Mouse (Mus musculus) MEL (cell line): ENCODE results near the gene Gigyf1. TPM values are rescaled to one million over a fixed set of nuclear protein-coding genes. Genes with fewer than 3 reads are reported as not detected.

Experiments
- DNase-seq: peaks from one replicate; pipeline ENCODE4 v3.0.0; 2011; ENCODE audit warnings: low read depth, low spot score
- H3K27ac ChIP-seq: 2 replicates; pipeline ENCODE4 v1.5.1; 2012; ENCODE audit warnings: low read depth, mild to moderate bottlenecking, control low read depth, low read length, moderate library complexity; ENCODE audit not compliant: control insufficient read depth
- H3K27me3 ChIP-seq, 2 experiments: fragments of 150-350 bp in 1 of 2; sonication (generic) in 1 of 2; 2 replicates each; pipeline ENCODE4 v1.6.1; 2012; ENCODE audit warnings: low read length in 2 of 2, mild to moderate bottlenecking in 2 of 2, improper control_type of control experiment in 1 of 2, moderate library complexity in 1 of 2; ENCODE audit not compliant: insufficient read depth in 2 of 2, control insufficient read depth in 1 of 2
- H3K36me3 ChIP-seq, 2 experiments: 2 replicates each; pipeline ENCODE4 v1.6.1; 2012 to 2014; ENCODE audit warnings: low read length in 2 of 2, improper control_type of control experiment in 1 of 2, inconsistent platforms in 1 of 2, mild to moderate bottlenecking in 1 of 2; ENCODE audit not compliant: insufficient read depth in 2 of 2, control insufficient read depth in 1 of 2
- H3K4me1 ChIP-seq, 2 experiments: fragments of 150-350 bp in 1 of 2; sonication (generic) in 1 of 2; 2 replicates each; pipeline ENCODE4 v1.6.1; 2012; ENCODE audit warnings: low read length in 2 of 2, improper control_type of control experiment in 1 of 2, mild to moderate bottlenecking in 1 of 2; ENCODE audit not compliant: insufficient read depth in 2 of 2, control insufficient read depth in 1 of 2
- H3K4me3 ChIP-seq, 2 experiments: fragments of 150-350 bp in 1 of 2; sonication (generic) in 1 of 2; 2 replicates each; pipeline ENCODE4 v1.5.1; 2012; ENCODE audit warnings: low read depth in 2 of 2, low read length in 2 of 2, mild to moderate bottlenecking in 2 of 2, moderate library complexity in 2 of 2, control low read depth in 1 of 2, improper control_type of control experiment in 1 of 2; ENCODE audit not compliant: control insufficient read depth in 1 of 2, insufficient read depth in 1 of 2
- H3K79me2 ChIP-seq: 2 replicates; pipeline ENCODE4 v1.6.1; 2012; ENCODE audit warnings: mild to moderate bottlenecking, low read length, moderate library complexity; ENCODE audit not compliant: control insufficient read depth, poor library complexity, insufficient read depth
- H3K9ac ChIP-seq: 2 replicates; pipeline ENCODE4 v1.6.1; 2012; ENCODE audit warnings: low read depth, mild to moderate bottlenecking, control low read depth, low read length, moderate library complexity; ENCODE audit not compliant: control insufficient read depth, poor library complexity, severe bottlenecking
- H3K9me3 ChIP-seq: fragments of 150-350 bp; sonication (generic); replicated peaks from 2 replicates; pipeline ENCODE4 v1.6.1; 2012; ENCODE audit warnings: mild to moderate bottlenecking, low read length, improper control_type of control experiment, moderate library complexity; ENCODE audit not compliant: insufficient read depth
- CHD2 ChIP-seq: IDR thresholded peaks from 2 replicates; pipeline ENCODE4 v1.6.1; 2011; ENCODE audit warnings: low read length, improper control_type of control experiment
- CTCF ChIP-seq, 3 experiments: IDR thresholded peaks in 2 of 3; conservative IDR thresholded peaks in 1 of 3; 2 replicates each; pipeline ENCODE4 v1.5.1; 2011 to 2012; ENCODE audit warnings: low read length in 3 of 3, low read depth in 2 of 3, mild to moderate bottlenecking in 2 of 3, improper control_type of control experiment in 1 of 3, inconsistent platforms in 1 of 3, mixed read lengths in 1 of 3, moderate library complexity in 1 of 3; ENCODE audit not compliant: control insufficient read depth in 1 of 3, insufficient read depth in 1 of 3, poor library complexity in 1 of 3, severe bottlenecking in 1 of 3
- EP300 ChIP-seq, 2 experiments: IDR thresholded peaks; 2 replicates each; pipeline ENCODE4 v1.6.1; 2011; ENCODE audit warnings: improper control_type of control experiment in 2 of 2, low read length in 2 of 2, low read depth in 1 of 2, mild to moderate bottlenecking in 1 of 2
- MAX ChIP-seq: IDR thresholded peaks from 2 replicates; pipeline ENCODE4 v1.6.1; 2011; ENCODE audit warnings: low read length, improper control_type of control experiment
- MEF2A ChIP-seq: IDR thresholded peaks from 2 replicates; pipeline ENCODE4 v1.6.1; 2014; ENCODE audit warnings: low read depth, mild to moderate bottlenecking, inconsistent platforms, low read length, improper control_type of control experiment; ENCODE audit not compliant: poor library complexity, insufficient replicate concordance, severe bottlenecking; ENCODE audit errors: extremely low read depth
- MXI1 ChIP-seq: IDR thresholded peaks from 2 replicates; pipeline ENCODE4 v1.6.1; 2011; ENCODE audit warnings: mild to moderate bottlenecking, low read depth, low read length, improper control_type of control experiment
- MYC ChIP-seq: IDR thresholded peaks from 2 replicates; pipeline ENCODE4 v1.6.1; 2011; ENCODE audit warnings: low read depth, mild to moderate bottlenecking, low read length, improper control_type of control experiment, moderate library complexity
- NELFE ChIP-seq: IDR thresholded peaks from 2 replicates; pipeline ENCODE4 v1.6.1; 2011; ENCODE audit warnings: low read depth, low read length, improper control_type of control experiment
- POLR2AphosphoS2 ChIP-seq: IDR thresholded peaks from 2 replicates; pipeline ENCODE4 v1.6.1; 2011; ENCODE audit warnings: low read length, improper control_type of control experiment
- SIN3A ChIP-seq: IDR thresholded peaks from 2 replicates; pipeline ENCODE4 v1.6.1; 2012; ENCODE audit warnings: low read length, improper control_type of control experiment, inconsistent platforms
- TCF12 ChIP-seq: IDR thresholded peaks from 2 replicates; pipeline ENCODE4 v1.6.1; 2014; ENCODE audit warnings: low read depth, mild to moderate bottlenecking, inconsistent platforms, low read length, improper control_type of control experiment, moderate library complexity
- ZKSCAN1 ChIP-seq: IDR thresholded peaks from 2 replicates; pipeline ENCODE4 v1.6.1; 2012; ENCODE audit warnings: low read depth, mild to moderate bottlenecking, inconsistent platforms, low read length, improper control_type of control experiment, moderate library complexity
- ZMIZ1 ChIP-seq: IDR thresholded peaks from 2 replicates; pipeline ENCODE4 v1.6.1; 2012; ENCODE audit warnings: low read depth, mild to moderate bottlenecking, inconsistent platforms, low read length, improper control_type of control experiment, moderate library complexity
- polyA plus RNA-seq, 2 experiments: library from polyadenylated mRNA; stranded (reverse) in 1 of 2; unstranded in 1 of 2; fragments of >175 nt in 1 of 2; fragments of >200 nt in 1 of 2; gene quantifications; 2 replicates each; pipeline versions ENCODE4 v1.2.1 to v1.2.4; 2012; ENCODE audit warnings: low replicate concordance in 2 of 2, low read depth in 1 of 2; ENCODE audit not compliant: insufficient read length in 2 of 2, insufficient read depth in 1 of 2, missing spikeins in 1 of 2
- total RNA-seq: library from RNA; depleted of rRNA; stranded (reverse); fragments of 300-350 nt; gene quantifications from 2 replicates; pipeline ENCODE4 v1.2.3, GENCODE M21; 2012

Gigyf1 gene
- total and polyA plus RNA-seq, 3 experiments: 5.1 to 24.6 TPM; not detected in 1

- Histone ChIP-seq H3K4me3 (no peak overlapping the region), H3K79me2 (no peaks in the 10 kb centered on the region), H3K27me3 (no peaks in the 10 kb centered on the region), H3K9me3 (no peaks in the 10 kb centered on the region), H3K36me3 (peaks cover 0 to 6% of the 10 kb centered on the region in 2 experiments; a peak in 3 of 4 replicates), H3K9ac (no peak overlapping the region), H3K4me1 (no peaks in the 10 kb centered on the region), H3K27ac (no peak overlapping the region)
- DNase-seq: no peak
- TF ChIP-seq SIN3A (no peak), ZKSCAN1 (no peak), MYC (no peak), ZMIZ1 (no peak), MAX (no peak), CTCF (IDR thresholded peaks at IDR 0.05 in 2 of 3, conservative IDR thresholded peaks at IDR 0.05 in 1 of 3; ENCODE audit: control insufficient read depth in 1 of 3, insufficient read depth in 1 of 3, low read depth in 2 of 3, low read length in 3 of 3, poor library complexity in 1 of 3, severe bottlenecking in 1 of 3) (no peak)
These were observed 6.3 kb downstream of the Gigyf1 start for GRCm38 (mm10) chr5:137524671-137525070.

GRCm38 (mm10) chr5:137525511-137525910 lies 7.2 kb downstream of the Gigyf1 start:
- no peaks in the 10 kb centered on the region for H3K4me1 ChIP-seq
- no peaks in the 10 kb centered on the region for H3K9me3 ChIP-seq
- H3K4me3 ChIP-seq: no peak overlapping the region
- peaks cover 5% of the 10 kb centered on the region; the same call in 1 of the 2 replicates for H3K79me2 ChIP-seq
- H3K27ac ChIP-seq: no peak overlapping the region
- no peak overlapping the region for H3K9ac ChIP-seq
- H3K27me3 ChIP-seq: no peaks in the 10 kb centered on the region
- peaks cover 0 to 6% of the 10 kb centered on the region in 2 experiments; a peak in 3 of 4 replicates for H3K36me3 ChIP-seq
- no peak for TF ChIP-seq NELFE
- TF ChIP-seq POLR2AphosphoS2: no peak
- TF ChIP-seq EP300 (IDR thresholded peaks at IDR 0.05; ENCODE audit: low read depth in 1 of 2, low read length in 2 of 2): no peak
- TF ChIP-seq TCF12: no peak
- no peak for TF ChIP-seq MEF2A
- no peak for TF ChIP-seq MXI1
- no peak for TF ChIP-seq CTCF (IDR thresholded peaks at IDR 0.05 in 2 of 3, conservative IDR thresholded peaks at IDR 0.05 in 1 of 3; ENCODE audit: control insufficient read depth in 1 of 3, insufficient read depth in 1 of 3, low read depth in 2 of 3, low read length in 3 of 3, poor library complexity in 1 of 3, severe bottlenecking in 1 of 3)
- TF ChIP-seq CHD2: no peak
- no peak for TF ChIP-seq ZKSCAN1
- DNase-seq: no peak
